Mouse (Mus musculus) brain, adult 2 months (tissue): ENCODE data around the gene Ppp1r14d.

Experiments
- DNase-seq: peaks from one replicate; pipeline ENCODE4 v3.0.0; 2011; ENCODE audit warnings: low read depth, low spot score

The Ppp1r14d gene

DNA sequence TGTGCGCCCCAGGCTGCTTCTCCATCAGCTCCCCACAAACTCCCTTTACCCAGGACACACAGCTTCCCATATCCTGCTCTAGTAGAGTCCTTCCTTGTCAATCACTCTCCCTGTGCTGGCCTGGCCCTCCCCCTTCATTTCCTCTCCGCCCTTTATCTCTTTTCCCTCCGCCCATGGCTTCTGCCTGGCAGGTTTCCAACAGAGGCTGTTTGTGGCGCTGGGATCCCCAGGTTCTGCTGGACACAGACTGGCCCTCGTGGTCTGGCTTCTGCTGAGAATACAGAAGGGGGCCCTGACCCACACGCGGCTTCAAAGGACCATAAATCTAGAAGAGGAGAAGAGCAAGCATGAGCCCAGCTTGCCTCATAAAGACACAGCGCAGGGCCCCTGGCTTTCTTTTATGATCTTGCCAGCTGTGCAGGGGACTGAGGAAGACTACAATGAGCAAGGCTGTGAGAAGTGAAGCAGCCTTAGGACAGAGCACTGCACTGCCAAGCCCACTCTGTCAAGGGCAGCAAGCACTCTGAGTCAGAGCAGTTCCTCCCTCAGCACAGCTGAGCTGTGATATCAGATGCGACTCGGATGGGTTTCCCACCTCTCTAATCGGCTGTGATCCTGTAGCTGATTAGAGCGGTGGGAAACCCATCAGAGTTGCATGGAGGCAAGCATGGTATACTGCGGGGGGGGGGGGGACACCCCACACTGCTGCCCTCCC lies 56.7 kb downstream of the Ppp1r14d start:
- peak; percentile 52 for DNase-seq

DNA sequence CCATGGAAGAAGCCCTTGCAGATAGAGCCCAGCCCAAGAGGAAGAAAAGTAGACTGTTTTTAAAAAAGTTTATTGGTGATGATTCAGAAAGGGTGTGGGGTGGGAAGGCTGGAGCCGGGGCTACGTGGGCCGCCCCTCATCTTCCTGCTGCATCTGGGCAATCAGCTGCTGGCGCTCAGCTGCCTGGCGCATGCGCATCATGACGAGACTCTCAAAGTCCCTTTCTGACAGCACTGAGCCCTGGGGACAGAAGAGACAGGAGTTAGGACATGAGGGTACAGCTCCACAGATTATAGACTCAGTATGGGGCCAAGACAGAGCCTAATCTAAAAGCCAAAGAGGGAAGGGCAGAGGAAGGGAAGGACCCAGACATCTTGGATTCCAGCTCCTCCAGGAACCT lies 57.3 kb downstream of the Ppp1r14d start:
- no peak for DNase-seq

DNA sequence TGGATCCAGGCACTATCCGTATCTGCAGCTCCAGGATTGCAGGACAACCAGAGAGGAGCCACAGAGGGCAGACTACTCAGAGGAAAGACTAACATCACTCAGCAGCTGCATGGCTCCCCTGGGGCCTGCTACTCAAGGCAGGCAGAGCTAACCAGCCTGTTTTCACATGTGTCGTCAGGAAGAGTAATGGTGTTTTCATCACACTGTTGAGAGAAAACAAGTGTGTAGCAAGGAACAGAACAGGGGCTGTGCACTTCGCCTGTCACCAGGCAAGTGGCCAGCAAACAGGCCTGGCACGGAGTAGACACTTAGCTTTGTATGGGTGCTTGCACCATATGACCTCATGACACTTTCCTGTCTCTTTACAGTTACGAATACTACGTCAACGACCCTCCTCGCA lies 58.1 kb downstream of the Ppp1r14d start:
- no peak for DNase-seq

DNA sequence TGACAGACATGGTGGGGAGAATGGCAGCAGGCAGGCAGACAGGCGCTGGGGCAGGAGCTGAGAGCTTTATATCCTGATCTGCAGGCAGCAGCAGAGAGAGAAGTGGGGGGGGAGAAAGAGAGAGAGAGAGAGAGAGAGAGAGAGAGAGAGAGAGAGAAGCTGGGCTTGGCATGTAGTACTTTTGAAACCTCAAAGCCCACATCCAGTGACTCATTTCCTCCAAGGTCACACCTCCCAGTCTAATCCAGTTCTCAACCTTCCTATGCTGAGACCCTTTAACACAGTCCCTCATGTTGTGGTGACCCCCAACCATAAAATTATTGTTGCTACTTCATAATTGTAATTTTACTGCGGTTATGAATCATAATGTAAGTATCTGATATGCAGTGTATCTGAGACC lies 59.4 kb downstream of the Ppp1r14d start:
- no peak for DNase-seq
